Mouse (Mus musculus) forebrain, embryonic 12.5 days (tissue): ENCODE results near the gene Gabrg1. TPM values are rescaled to one million over a fixed set of nuclear protein-coding genes. Genes with fewer than 3 reads are reported as not detected.
A peak's percentile ranks its signal among the peaks of the same experiment; 100 is the strongest.

Source experiments
- ATAC-seq: fragments of 200-750 bp; cut with Nextera tagmentation; 2 replicates; pipeline ENCODE4 v1.8.0; 2017; ENCODE audit warnings: moderate TSS enrichment; ENCODE audit not compliant: low FRiP score
- H3K27ac ChIP-seq: fragments of 300-500 bp; sonication (generic); 2 replicates; pipeline ENCODE4 v1.5.1; 2016; ENCODE audit warnings: mild to moderate bottlenecking
- H3K27me3 ChIP-seq: fragments of 300-500 bp; sonication (generic); 2 replicates; pipeline ENCODE4 v1.6.1; 2016; ENCODE audit warnings: mild to moderate bottlenecking
- H3K36me3 ChIP-seq: fragments of 300-500 bp; sonication (generic); replicated peaks from 2 replicates; pipeline ENCODE4 v1.6.1; 2016; ENCODE audit warnings: mild to moderate bottlenecking
- H3K4me1 ChIP-seq: fragments of 300-500 bp; sonication (generic); 2 replicates; pipeline ENCODE4 v1.6.1; 2016
- H3K4me2 ChIP-seq: fragments of 300-500 bp; sonication (generic); 2 replicates; pipeline ENCODE4 v1.6.1; 2016; ENCODE audit warnings: mild to moderate bottlenecking, moderate library complexity
- H3K4me3 ChIP-seq: fragments of 300-500 bp; sonication (generic); replicated peaks from 2 replicates; pipeline ENCODE4 v1.5.1; 2016; ENCODE audit warnings: mild to moderate bottlenecking
- H3K9ac ChIP-seq: fragments of 300-500 bp; sonication (generic); 2 replicates; pipeline ENCODE4 v1.6.1; 2016; ENCODE audit warnings: mild to moderate bottlenecking
- H3K9me3 ChIP-seq: fragments of 300-500 bp; sonication (generic); 2 replicates; pipeline ENCODE4 v1.6.1; 2016
- WGBS: fragments of 180-500 bp; shearing (Covaris S2); methylation state at CpG from one replicate; pipeline ENCODE4 v1.1.7; 2016; 5-methylcytosine and 5-hydroxymethylcytosine counted together
- polyA plus RNA-seq: library from polyadenylated mRNA; unstranded; fragments of >200 nt; fragmentation: Nextera tagmentation; extraction: Ambion mirVana; gene quantifications from 2 replicates; pipeline ENCODE4 v1.2.1, GENCODE M21; 2016

The Gabrg1 gene
- polyA plus RNA-seq, result 1.6 and 2.1 TPM in 2 replicates

- peak within 1 kb of the TSS; percentile 56 for H3K27ac ChIP-seq
- ATAC-seq, result peak; percentile 90
- peak within 1 kb of the TSS; percentile 36 for H3K9ac ChIP-seq
Observed at GRCm38 (mm10) chr5:70842192-70843095, at the start of gene Gabrg1. Gabrg1 (minus strand) TSS chr5:70842617.

DNA sequence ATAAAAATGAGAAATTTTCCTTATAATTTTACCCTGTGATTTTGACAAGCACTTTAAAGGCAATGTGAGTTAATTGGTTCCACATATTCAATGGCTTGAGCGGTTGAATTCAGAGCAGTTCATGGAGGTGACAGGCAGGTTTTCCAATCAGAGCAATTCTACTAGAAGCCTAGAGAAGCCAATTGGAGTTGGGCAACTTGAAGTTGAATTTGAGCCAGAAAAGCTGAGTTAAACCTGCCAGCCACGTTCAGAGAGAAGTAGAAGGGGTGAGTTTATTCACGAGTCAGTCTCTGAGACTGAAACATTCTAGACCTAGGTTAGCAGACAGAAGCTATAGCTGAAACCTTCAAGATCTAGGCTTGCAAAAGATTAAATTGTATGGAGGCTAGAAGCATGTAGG is 41.6 kb upstream of the Gabrg1 start:
- Histone ChIP-seq H3K4me1 (no peaks in the 10 kb centered on the region), H3K27ac (no peak overlapping the region), H3K9ac (no peak overlapping the region), H3K4me3 (no peak overlapping the region), H3K9me3 (no peaks in the 10 kb centered on the region), H3K4me2 (no peak overlapping the region), H3K27me3 (no peaks in the 10 kb centered on the region), H3K36me3 (no peaks in the 10 kb centered on the region)
- WGBS, result 86% methylated on average over 3 of the region's 3 CpGs
- no peak for ATAC-seq

More at GRCm38 (mm10) chr5:70842192-70843095, at the start of gene Gabrg1:
- peaks cover 7% of the 10 kb centered on the region for H3K4me1 ChIP-seq
- H3K4me3 ChIP-seq, result peak within 1 kb of the TSS; percentile 43
- no peaks in the 10 kb centered on the region for H3K36me3 ChIP-seq
- H3K27me3 ChIP-seq, result no peaks in the 10 kb centered on the region
- 2% methylated on average over 19 of the region's 19 CpGs for WGBS
- no peaks in the 10 kb centered on the region for H3K9me3 ChIP-seq
- H3K4me2 ChIP-seq, result peak within 1 kb of the TSS; percentile 75

DNA sequence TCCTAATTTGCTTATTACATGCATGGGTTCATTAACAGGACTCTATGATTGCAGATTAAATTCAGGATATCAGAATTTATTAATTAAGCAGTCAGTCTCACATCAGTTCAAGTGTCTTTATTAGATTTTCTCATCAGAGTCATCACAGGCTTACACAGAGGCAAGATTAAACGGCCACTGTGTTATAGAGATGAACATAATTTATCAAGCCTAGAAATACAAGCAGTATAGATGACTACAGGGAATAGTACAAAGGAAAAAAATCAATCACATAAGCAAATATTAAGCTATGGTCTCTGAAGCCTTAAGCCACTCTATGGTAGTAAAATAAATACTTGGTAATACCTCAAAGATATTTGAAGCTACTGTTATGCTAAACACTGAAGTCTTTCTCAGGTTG is 27.7 kb upstream of the Gabrg1 start:
- Histone ChIP-seq H3K9ac (no peak overlapping the region), H3K4me2 (no peak overlapping the region), H3K27ac (no peak overlapping the region), H3K9me3 (no peaks in the 10 kb centered on the region), H3K36me3 (no peaks in the 10 kb centered on the region), H3K27me3 (no peaks in the 10 kb centered on the region), H3K4me3 (no peak overlapping the region), H3K4me1 (no peaks in the 10 kb centered on the region)
- 77% methylated on average over 1 of the region's 1 CpGs for WGBS
- no peak for ATAC-seq

GRCm38 (mm10) chr5:70843096-70843734 is 798 bp upstream of the Gabrg1 start:
- H3K4me3 ChIP-seq, result peak overlapping the region; percentile 43
- 5% methylated on average over 11 of the region's 11 CpGs for WGBS
- H3K4me2 ChIP-seq, result peak overlapping the region; percentile 75
- H3K27me3 ChIP-seq, result no peaks in the 10 kb centered on the region
- no peaks in the 10 kb centered on the region for H3K36me3 ChIP-seq
- peak; percentile 94 for ATAC-seq
- H3K27ac ChIP-seq, result peak overlapping the region; percentile 56
- no peaks in the 10 kb centered on the region for H3K9me3 ChIP-seq
- no peak overlapping the region; the same call in 1 of the 2 replicates for H3K9ac ChIP-seq
- H3K4me1 ChIP-seq, result peaks cover 7% of the 10 kb centered on the region

GRCm38 (mm10) chr5:70818681-70819080 is 23.7 kb downstream of the Gabrg1 start:
- no peak for ATAC-seq
- WGBS, result 93% methylated on average over 2 of the region's 2 CpGs
- no peaks in the 10 kb centered on the region for H3K36me3 ChIP-seq

DNA sequence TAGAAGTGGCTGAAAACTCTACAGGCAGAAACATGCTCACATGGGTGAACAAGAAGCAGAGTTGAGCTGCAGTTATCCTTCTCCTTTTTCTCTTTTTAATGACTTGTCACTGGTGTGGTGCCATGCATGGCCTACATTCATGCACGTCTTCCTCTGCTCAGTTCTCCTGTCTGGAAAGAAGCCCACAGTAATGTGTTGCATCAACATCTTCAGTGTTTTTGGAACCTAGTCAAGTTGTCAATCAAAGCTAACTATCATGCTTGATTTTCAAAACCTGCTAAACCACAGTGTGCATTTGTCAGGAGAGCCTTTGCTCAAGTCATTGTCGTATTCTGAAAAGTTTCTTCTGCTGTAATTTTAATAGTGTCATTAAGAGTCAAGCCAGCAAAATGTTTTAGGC is 106.3 kb downstream of the Gabrg1 start:
- WGBS, result 76% methylated on average over 2 of the region's 2 CpGs
- ATAC-seq, result no peak

More at GRCm38 (mm10) chr5:70818681-70819080, 23.7 kb downstream of the Gabrg1 start:
- no peak overlapping the region for H3K9ac ChIP-seq
- H3K4me3 ChIP-seq, result no peak overlapping the region
- no peak overlapping the region for H3K4me2 ChIP-seq
- H3K4me1 ChIP-seq, result no peaks in the 10 kb centered on the region
- H3K27me3 ChIP-seq, result no peaks in the 10 kb centered on the region
- no peak overlapping the region for H3K27ac ChIP-seq
- no peaks in the 10 kb centered on the region for H3K9me3 ChIP-seq

DNA sequence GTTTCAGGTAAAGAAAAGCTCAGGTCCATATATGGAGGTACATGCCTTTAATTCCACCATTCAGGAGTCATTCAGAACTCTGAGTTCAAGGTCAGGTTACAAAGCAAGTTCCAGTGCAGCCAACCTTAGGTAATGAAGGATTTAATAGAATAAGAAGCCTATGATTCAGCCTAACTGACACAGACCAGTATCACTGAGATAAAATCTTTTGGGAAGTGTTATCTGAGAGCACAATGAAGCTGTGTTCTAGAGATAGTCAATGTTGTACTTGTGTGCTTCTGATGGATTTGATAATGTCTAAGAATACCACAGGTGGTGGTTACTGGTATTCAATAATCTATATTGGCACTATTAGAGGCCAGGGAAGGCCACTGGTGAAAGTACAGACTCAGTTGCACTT is 138.1 kb downstream of the Gabrg1 start:
- H3K4me2 ChIP-seq, result no peak overlapping the region
- no peak overlapping the region for H3K4me3 ChIP-seq
- no peak for ATAC-seq
- H3K9ac ChIP-seq, result no peak overlapping the region
- H3K36me3 ChIP-seq, result no peaks in the 10 kb centered on the region
- no peak overlapping the region for H3K27ac ChIP-seq
- no peaks in the 10 kb centered on the region for H3K4me1 ChIP-seq
- no peaks in the 10 kb centered on the region for H3K27me3 ChIP-seq
- no peaks in the 10 kb centered on the region for H3K9me3 ChIP-seq

More for the DNA sequence above, 106.3 kb downstream of the Gabrg1 start:
- H3K4me1 ChIP-seq, result no peaks in the 10 kb centered on the region
- H3K27ac ChIP-seq, result no peak overlapping the region
- H3K4me3 ChIP-seq, result no peak overlapping the region
- no peaks in the 10 kb centered on the region for H3K27me3 ChIP-seq
- H3K9me3 ChIP-seq, result no peaks in the 10 kb centered on the region
- H3K4me2 ChIP-seq, result no peak overlapping the region
- no peak overlapping the region for H3K9ac ChIP-seq
- no peaks in the 10 kb centered on the region for H3K36me3 ChIP-seq
